Mouse (Mus musculus) MEL (cell line): ENCODE measurements around the gene Lrrc4b. TPM values are rescaled to one million over a fixed set of nuclear protein-coding genes. Genes with fewer than 3 reads are reported as not detected.

Experiments used
- DNase-seq: peaks from one replicate; pipeline ENCODE4 v3.0.0; 2011; ENCODE audit warnings: low read depth, low spot score
- H3K27ac ChIP-seq: 2 replicates; pipeline ENCODE4 v1.5.1; 2012; ENCODE audit warnings: low read depth, mild to moderate bottlenecking, control low read depth, low read length, moderate library complexity; ENCODE audit not compliant: control insufficient read depth
- H3K27me3 ChIP-seq, 2 experiments: fragments of 150-350 bp in 1 of 2; sonication (generic) in 1 of 2; 2 replicates each; pipeline ENCODE4 v1.6.1; 2012; ENCODE audit warnings: low read length in 2 of 2, mild to moderate bottlenecking in 2 of 2, improper control_type of control experiment in 1 of 2, moderate library complexity in 1 of 2; ENCODE audit not compliant: insufficient read depth in 2 of 2, control insufficient read depth in 1 of 2
- H3K36me3 ChIP-seq, 2 experiments: 2 replicates each; pipeline ENCODE4 v1.6.1; 2012 to 2014; ENCODE audit warnings: low read length in 2 of 2, improper control_type of control experiment in 1 of 2, inconsistent platforms in 1 of 2, mild to moderate bottlenecking in 1 of 2; ENCODE audit not compliant: insufficient read depth in 2 of 2, control insufficient read depth in 1 of 2
- H3K4me1 ChIP-seq, 2 experiments: fragments of 150-350 bp in 1 of 2; sonication (generic) in 1 of 2; 2 replicates each; pipeline ENCODE4 v1.6.1; 2012; ENCODE audit warnings: low read length in 2 of 2, improper control_type of control experiment in 1 of 2, mild to moderate bottlenecking in 1 of 2; ENCODE audit not compliant: insufficient read depth in 2 of 2, control insufficient read depth in 1 of 2
- H3K4me3 ChIP-seq, 2 experiments: fragments of 150-350 bp in 1 of 2; sonication (generic) in 1 of 2; 2 replicates each; pipeline ENCODE4 v1.5.1; 2012; ENCODE audit warnings: low read depth in 2 of 2, low read length in 2 of 2, mild to moderate bottlenecking in 2 of 2, moderate library complexity in 2 of 2, control low read depth in 1 of 2, improper control_type of control experiment in 1 of 2; ENCODE audit not compliant: control insufficient read depth in 1 of 2, insufficient read depth in 1 of 2
- H3K79me2 ChIP-seq: 2 replicates; pipeline ENCODE4 v1.6.1; 2012; ENCODE audit warnings: mild to moderate bottlenecking, low read length, moderate library complexity; ENCODE audit not compliant: control insufficient read depth, poor library complexity, insufficient read depth
- H3K9ac ChIP-seq: 2 replicates; pipeline ENCODE4 v1.6.1; 2012; ENCODE audit warnings: low read depth, mild to moderate bottlenecking, control low read depth, low read length, moderate library complexity; ENCODE audit not compliant: control insufficient read depth, poor library complexity, severe bottlenecking
- H3K9me3 ChIP-seq: fragments of 150-350 bp; sonication (generic); replicated peaks from 2 replicates; pipeline ENCODE4 v1.6.1; 2012; ENCODE audit warnings: mild to moderate bottlenecking, low read length, improper control_type of control experiment, moderate library complexity; ENCODE audit not compliant: insufficient read depth
- BHLHE40 ChIP-seq: IDR thresholded peaks from 2 replicates; pipeline ENCODE4 v1.6.1; 2012; ENCODE audit warnings: low read depth, mild to moderate bottlenecking, inconsistent platforms, low read length, improper control_type of control experiment, borderline replicate concordance
- CHD1 ChIP-seq: IDR thresholded peaks from 2 replicates; pipeline ENCODE4 v1.6.1; 2012; ENCODE audit warnings: low read depth, mild to moderate bottlenecking, inconsistent platforms, low read length, improper control_type of control experiment
- CHD2 ChIP-seq: IDR thresholded peaks from 2 replicates; pipeline ENCODE4 v1.6.1; 2011; ENCODE audit warnings: low read length, improper control_type of control experiment
- CTCF ChIP-seq, 3 experiments: IDR thresholded peaks in 2 of 3; conservative IDR thresholded peaks in 1 of 3; 2 replicates each; pipeline ENCODE4 v1.5.1; 2011 to 2012; ENCODE audit warnings: low read length in 3 of 3, low read depth in 2 of 3, mild to moderate bottlenecking in 2 of 3, improper control_type of control experiment in 1 of 3, inconsistent platforms in 1 of 3, mixed read lengths in 1 of 3, moderate library complexity in 1 of 3; ENCODE audit not compliant: control insufficient read depth in 1 of 3, insufficient read depth in 1 of 3, poor library complexity in 1 of 3, severe bottlenecking in 1 of 3
- ETS1 ChIP-seq: IDR thresholded peaks from 2 replicates; pipeline ENCODE4 v1.6.1; 2012; ENCODE audit warnings: low read depth, mild to moderate bottlenecking, inconsistent platforms, low read length, improper control_type of control experiment, moderate library complexity
- GABPA ChIP-seq: IDR thresholded peaks from 2 replicates; pipeline ENCODE4 v1.6.1; 2012; ENCODE audit warnings: low read depth, mild to moderate bottlenecking, inconsistent platforms, low read length, improper control_type of control experiment, moderate library complexity
- GATA1 ChIP-seq: IDR thresholded peaks from 2 replicates; pipeline ENCODE4 v1.6.1; 2011; ENCODE audit warnings: low read depth, low read length, improper control_type of control experiment
- KAT2A ChIP-seq: conservative IDR thresholded peaks from 2 replicates; pipeline ENCODE4 v1.6.1; 2012; ENCODE audit warnings: low read depth, low read length, improper control_type of control experiment, inconsistent platforms
- MAX ChIP-seq: IDR thresholded peaks from 2 replicates; pipeline ENCODE4 v1.6.1; 2011; ENCODE audit warnings: low read length, improper control_type of control experiment
- MEF2A ChIP-seq: IDR thresholded peaks from 2 replicates; pipeline ENCODE4 v1.6.1; 2014; ENCODE audit warnings: low read depth, mild to moderate bottlenecking, inconsistent platforms, low read length, improper control_type of control experiment; ENCODE audit not compliant: poor library complexity, insufficient replicate concordance, severe bottlenecking; ENCODE audit errors: extremely low read depth
- MXI1 ChIP-seq: IDR thresholded peaks from 2 replicates; pipeline ENCODE4 v1.6.1; 2011; ENCODE audit warnings: mild to moderate bottlenecking, low read depth, low read length, improper control_type of control experiment
- MYB ChIP-seq: IDR thresholded peaks from 2 replicates; pipeline ENCODE4 v1.6.1; 2011; ENCODE audit warnings: mild to moderate bottlenecking, low read depth, low read length, improper control_type of control experiment
- NELFE ChIP-seq: IDR thresholded peaks from 2 replicates; pipeline ENCODE4 v1.6.1; 2011; ENCODE audit warnings: low read depth, low read length, improper control_type of control experiment
- POLR2AphosphoS2 ChIP-seq: IDR thresholded peaks from 2 replicates; pipeline ENCODE4 v1.6.1; 2011; ENCODE audit warnings: low read length, improper control_type of control experiment
- RAD21 ChIP-seq: IDR thresholded peaks from 2 replicates; pipeline ENCODE4 v1.6.1; 2011; ENCODE audit warnings: mild to moderate bottlenecking, low read depth, low read length, improper control_type of control experiment
- SIN3A ChIP-seq: IDR thresholded peaks from 2 replicates; pipeline ENCODE4 v1.6.1; 2012; ENCODE audit warnings: low read length, improper control_type of control experiment, inconsistent platforms
- TBP ChIP-seq: IDR thresholded peaks from 2 replicates; pipeline ENCODE4 v1.8.0; 2011; ENCODE audit warnings: low read depth, low read length, improper control_type of control experiment
- UBTF ChIP-seq: IDR thresholded peaks from 2 replicates; pipeline ENCODE4 v1.6.1; 2012; ENCODE audit warnings: low read depth, mild to moderate bottlenecking, inconsistent platforms, low read length, improper control_type of control experiment, moderate library complexity, borderline replicate concordance; ENCODE audit not compliant: insufficient read depth
- USF1 ChIP-seq: IDR thresholded peaks from 2 replicates; pipeline ENCODE4 v1.6.1; 2014; ENCODE audit warnings: low read depth, mild to moderate bottlenecking, inconsistent platforms, low read length, improper control_type of control experiment, moderate library complexity
- USF2 ChIP-seq, 2 experiments: IDR thresholded peaks; 2 replicates each; pipeline ENCODE4 v1.6.1; 2011 to 2012; ENCODE audit warnings: improper control_type of control experiment in 2 of 2, low read length in 2 of 2, borderline replicate concordance in 1 of 2, inconsistent platforms in 1 of 2, low read depth in 1 of 2, mild to moderate bottlenecking in 1 of 2; ENCODE audit not compliant: insufficient read depth in 1 of 2
- ZKSCAN1 ChIP-seq: IDR thresholded peaks from 2 replicates; pipeline ENCODE4 v1.6.1; 2012; ENCODE audit warnings: low read depth, mild to moderate bottlenecking, inconsistent platforms, low read length, improper control_type of control experiment, moderate library complexity
- ZNF384 ChIP-seq: IDR thresholded peaks from 2 replicates; pipeline ENCODE4 v1.6.1; 2012; ENCODE audit warnings: low read depth, mild to moderate bottlenecking, inconsistent platforms, low read length, improper control_type of control experiment
- polyA plus RNA-seq, 2 experiments: library from polyadenylated mRNA; stranded (reverse) in 1 of 2; unstranded in 1 of 2; fragments of >175 nt in 1 of 2; fragments of >200 nt in 1 of 2; gene quantifications; 2 replicates each; pipeline versions ENCODE4 v1.2.1 to v1.2.4; 2012; ENCODE audit warnings: low replicate concordance in 2 of 2, low read depth in 1 of 2; ENCODE audit not compliant: insufficient read length in 2 of 2, insufficient read depth in 1 of 2, missing spikeins in 1 of 2
- total RNA-seq: library from RNA; depleted of rRNA; stranded (reverse); fragments of 300-350 nt; gene quantifications from 2 replicates; pipeline ENCODE4 v1.2.3, GENCODE M21; 2012

Gene Lrrc4b
- total and polyA plus RNA-seq, 3 experiments, result 0.58 to 4.4 TPM; not detected in 1

DNA sequence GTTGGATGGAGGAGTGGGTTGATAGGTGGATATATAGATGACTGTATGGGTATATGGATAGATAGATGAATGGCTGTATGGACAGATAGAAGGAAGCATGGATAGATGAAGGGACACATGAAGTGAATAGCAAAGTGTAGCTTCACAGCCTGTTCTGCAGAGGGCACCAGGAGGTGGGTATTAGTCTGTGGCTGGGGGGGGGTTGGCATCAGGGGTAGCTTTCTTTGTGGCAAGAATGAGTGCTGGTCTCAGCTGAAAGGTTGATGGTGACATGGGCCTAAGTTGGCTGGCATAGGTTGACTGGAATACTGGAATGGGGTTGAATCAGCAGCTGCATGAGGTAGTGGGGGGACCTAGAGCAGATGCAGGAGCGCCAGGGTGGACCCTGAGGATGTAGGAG is 12.4 kb downstream of the Lrrc4b start:
- TF ChIP-seq BHLHE40, result no peak
- TF ChIP-seq USF1, result no peak
- no peak for TF ChIP-seq MEF2A
- TF ChIP-seq GABPA, result no peak
- TF ChIP-seq KAT2A, result no peak
- TF ChIP-seq ZNF384, result no peak
- no peak for TF ChIP-seq MYB
- TF ChIP-seq CHD2, result no peak
- no peak for TF ChIP-seq CTCF (IDR thresholded peaks at IDR 0.05 in 2 of 3, conservative IDR thresholded peaks at IDR 0.05 in 1 of 3; ENCODE audit: control insufficient read depth in 1 of 3, insufficient read depth in 1 of 3, low read depth in 2 of 3, low read length in 3 of 3, poor library complexity in 1 of 3, severe bottlenecking in 1 of 3)
- no peak for TF ChIP-seq ZKSCAN1
- TF ChIP-seq SIN3A, result no peak
- no peak for TF ChIP-seq RAD21
- TF ChIP-seq TBP, result no peak
- no peak for TF ChIP-seq CHD1
- TF ChIP-seq MXI1, result no peak
- TF ChIP-seq, all 39 proteins: peak for 0
- H3K4me1 ChIP-seq, result no peaks in the 10 kb centered on the region
- DNase-seq, result no peak
- no peak overlapping the region for H3K9ac ChIP-seq
- no peaks in the 10 kb centered on the region for H3K36me3 ChIP-seq
- H3K27me3 ChIP-seq, result peaks cover 0 to 1% of the 10 kb centered on the region in 2 experiments; a peak in 3 of 4 replicates
- no peaks in the 10 kb centered on the region for H3K9me3 ChIP-seq
- H3K4me3 ChIP-seq, result no peak overlapping the region
- H3K27ac ChIP-seq, result no peak overlapping the region
- H3K79me2 ChIP-seq, result no peaks in the 10 kb centered on the region

DNA sequence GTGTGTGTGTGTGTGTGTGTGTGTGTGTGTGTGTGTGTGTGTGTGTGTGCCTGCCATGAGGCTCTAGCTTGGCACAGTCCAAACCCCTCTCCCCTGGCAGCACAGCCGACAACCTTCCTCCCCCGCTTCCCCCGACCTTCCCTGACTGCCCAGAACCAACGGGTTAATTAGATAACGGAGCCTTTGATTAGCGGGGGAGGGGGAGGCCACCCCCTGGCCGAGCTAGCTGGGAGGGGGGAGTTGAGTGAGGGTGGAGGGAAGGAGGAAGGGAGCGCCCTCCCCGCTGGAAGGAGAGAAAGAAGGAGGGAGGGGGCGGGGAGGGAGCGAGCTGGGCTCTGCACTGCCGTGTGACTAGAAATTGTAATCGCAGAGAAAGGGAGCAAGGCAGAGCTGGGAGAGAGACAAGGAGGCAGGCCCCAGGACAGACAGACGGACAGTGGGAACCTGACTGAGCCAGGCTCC is 12.9 kb downstream of the Lrrc4b start:
- TF ChIP-seq NELFE, result no peak
- no peak for TF ChIP-seq GATA1
- TF ChIP-seq USF1, result no peak
- TF ChIP-seq UBTF, result no peak
- TF ChIP-seq ZNF384, result no peak
- no peak for TF ChIP-seq ETS1
- TF ChIP-seq USF2 (IDR thresholded peaks at IDR 0.05; ENCODE audit: borderline replicate concordance in 1 of 2, insufficient read depth in 1 of 2, low read depth in 1 of 2, low read length in 2 of 2), result no peak
- TF ChIP-seq GABPA, result no peak
- TF ChIP-seq POLR2AphosphoS2, result no peak
- TF ChIP-seq MYB, result no peak
- TF ChIP-seq RAD21, result no peak
- no peak for TF ChIP-seq MAX
- DNase-seq, result peak; percentile 11
- no peaks in the 10 kb centered on the region for H3K4me1 ChIP-seq
- peaks cover 0 to 1% of the 10 kb centered on the region in 2 experiments; a peak in 3 of 4 replicates for H3K27me3 ChIP-seq
- peak overlapping the region; percentile 38 for H3K9ac ChIP-seq
- H3K27ac ChIP-seq, result no peak overlapping the region
- H3K9me3 ChIP-seq, result no peaks in the 10 kb centered on the region
- peak overlapping the region in 1 of 2 experiments; percentile 22; a peak in 1 of 4 replicates for H3K4me3 ChIP-seq
- no peaks in the 10 kb centered on the region for H3K79me2 ChIP-seq
- no peaks in the 10 kb centered on the region for H3K36me3 ChIP-seq
